Mouse (Mus musculus) adipose tissue, adult 10 weeks (tissue): ENCODE data around the gene Gm3618. TPM values are rescaled to one million over a fixed set of nuclear protein-coding genes. Genes with fewer than 3 reads are reported as not detected.

Source experiments
- polyA plus RNA-seq: library from polyadenylated mRNA; stranded (reverse); fragments of 350-450 nt; fragmentation: Illumina TruSeq; extraction: RNeasy Lipid Tissue Mini Kit (QIAGEN cat#74804); gene quantifications from one replicate; pipeline ENCODE4 v1.2.3, GENCODE M21; 2014; ENCODE audit warnings: low read depth, low replicate concordance

Gm3618 gene
- polyA plus RNA-seq = not detected

DNA sequence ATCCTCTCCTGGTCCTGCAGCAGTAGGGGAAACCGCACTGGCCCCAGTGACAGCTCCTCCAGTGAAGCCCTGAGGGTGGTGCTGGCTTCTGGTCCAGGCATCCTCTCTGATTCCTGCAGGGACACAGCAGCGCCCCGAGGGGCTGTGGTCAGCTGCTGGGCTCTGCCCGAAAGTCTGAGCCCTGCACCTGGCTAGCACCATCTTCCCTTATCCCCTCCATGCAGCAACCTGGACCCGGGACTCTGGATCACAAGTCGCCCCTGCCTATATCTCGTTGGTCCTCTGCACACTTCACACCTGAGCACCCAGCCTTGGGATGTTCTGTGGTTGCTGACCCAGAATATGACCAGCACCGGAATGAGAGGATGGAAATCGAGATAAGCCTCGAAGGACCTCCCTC, at the start of gene Gm3618:
TSS of gene Gm3618 (minus strand) at position 101 of the 400 bp plus-strand sequence.

GRCm38 (mm10) chr14:6390219-6390618, 46.7 kb upstream of the Gm3618 start, which contains the start of gene Gm16440:
TSS of gene Gm16440 (minus strand) at chr14:6390319.

GRCm38 (mm10) chr14:6304743-6305142, 38.7 kb downstream of the Gm3618 start, which contains the start of gene Gm21103:
TSS of gene Gm21103 (minus strand) at chr14:6304843.

GRCm38 (mm10) chr14:6286931-6287715, 56.4 kb downstream of the Gm3618 start, which contains the start of gene Gm3411:
TSS of gene Gm3411 (minus strand) at chr14:6287250.

Other genes starting within 250 kb of the Gm3618 start
- gene Gm8206, start 249.7 kb downstream of the Gm3618 start, polyA plus RNA-seq = 0.16 TPM
- 0.55 TPM for gene Gm3468, start 235.0 kb downstream of the Gm3618 start, polyA plus RNA-seq
- gene Gm3476, start 217.9 kb downstream of the Gm3618 start, polyA plus RNA-seq = 0.55 TPM
- gene Gm21560, start 124.4 kb downstream of the Gm3618 start, polyA plus RNA-seq = not detected
- gene Gm3411, start 56.4 kb downstream of the Gm3618 start, polyA plus RNA-seq = 0.79 TPM
- gene Gm21103, start 38.8 kb downstream of the Gm3618 start, polyA plus RNA-seq = 2.8 TPM
- not detected for gene Gm16440, start 46.6 kb upstream of the Gm3618 start, polyA plus RNA-seq
- 0.21 TPM for gene Gm3591, start 68.8 kb upstream of the Gm3618 start, polyA plus RNA-seq
- not detected for gene Gm3594, start 100.9 kb upstream of the Gm3618 start, polyA plus RNA-seq
- gene Gm8356, start 193.6 kb upstream of the Gm3618 start, polyA plus RNA-seq = not detected
- gene Gm3629, start 246.9 kb upstream of the Gm3618 start, polyA plus RNA-seq = not detected